Mouse (Mus musculus) kidney, embryonic 14.5 days (tissue): ENCODE data around the gene Trappc3. TPM values are rescaled to one million over a fixed set of nuclear protein-coding genes. Genes with fewer than 3 reads are reported as not detected.

Source experiments
- ATAC-seq: fragments of 200-750 bp; cut with Nextera tagmentation; 2 replicates; pipeline ENCODE4 v1.8.0; 2017; ENCODE audit warnings: moderate number of reproducible peaks, mild to moderate bottlenecking, moderate TSS enrichment, moderate library complexity; ENCODE audit not compliant: low FRiP score, low TSS enrichment
- H3K27ac ChIP-seq: fragments of 300-500 bp; sonication (generic); 2 replicates; pipeline ENCODE4 v1.5.1; 2014; ENCODE audit warnings: low read depth, mild to moderate bottlenecking, low read length, moderate library complexity, mixed read lengths
- H3K27me3 ChIP-seq: fragments of 300-500 bp; sonication (generic); 2 replicates; pipeline ENCODE4 v1.6.1; 2014; ENCODE audit warnings: mild to moderate bottlenecking, low read length; ENCODE audit not compliant: control insufficient read depth, insufficient read depth
- H3K36me3 ChIP-seq: fragments of 300-500 bp; sonication (generic); 2 replicates; pipeline ENCODE4 v1.6.1; 2014; ENCODE audit warnings: low read length, mixed read lengths; ENCODE audit not compliant: control insufficient read depth, insufficient read depth
- H3K4me1 ChIP-seq: fragments of 300-500 bp; sonication (generic); 2 replicates; pipeline ENCODE4 v1.6.1; 2014; ENCODE audit warnings: low read length, mixed read lengths; ENCODE audit not compliant: control insufficient read depth, insufficient read depth
- H3K4me2 ChIP-seq: fragments of 300-500 bp; sonication (generic); replicated peaks from 2 replicates; pipeline ENCODE4 v1.6.1; 2014; ENCODE audit warnings: low read depth, mild to moderate bottlenecking, low read length
- H3K4me3 ChIP-seq: fragments of 300-500 bp; sonication (generic); 2 replicates; pipeline ENCODE4 v1.5.1; 2014; ENCODE audit warnings: mild to moderate bottlenecking, low read length
- H3K9ac ChIP-seq: fragments of 300-500 bp; sonication (generic); 2 replicates; pipeline ENCODE4 v1.6.1; 2014; ENCODE audit warnings: low read depth, mild to moderate bottlenecking, low read length, moderate library complexity
- H3K9me3 ChIP-seq: fragments of 300-500 bp; sonication (generic); 2 replicates; pipeline ENCODE4 v1.6.1; 2016; ENCODE audit warnings: low read length; ENCODE audit not compliant: control insufficient read depth
- WGBS: fragments of 180-500 bp; shearing (Covaris S2); extraction: QIAGEN DNeasy Blood & Tissue Kit; methylation state at CpG from one replicate; pipeline ENCODE4 v1.1.7; 2014; 5-methylcytosine and 5-hydroxymethylcytosine counted together
- polyA plus RNA-seq: library from polyadenylated mRNA; unstranded; fragments of >200 nt; fragmentation: Nextera tagmentation; extraction: Ambion mirVana; gene quantifications from 2 replicates; pipeline ENCODE4 v1.2.1, GENCODE M21; 2014

The Trappc3 gene
- polyA plus RNA-seq, 1 experiment from 2014 or later: 19.7 TPM

- no peaks in the 10 kb centered on the region for H3K27me3 ChIP-seq
- no peaks in the 10 kb centered on the region for H3K4me1 ChIP-seq
- H3K36me3 ChIP-seq: peaks cover 85% of the 10 kb centered on the region
- no peak overlapping the region for H3K4me3 ChIP-seq
- H3K9me3 ChIP-seq: no peaks in the 10 kb centered on the region
- no peak overlapping the region for H3K27ac ChIP-seq
- ATAC-seq: no peak
- 95% methylated on average over 29 of the region's 29 CpGs for WGBS
- H3K4me2 ChIP-seq: no peak overlapping the region
- no peak overlapping the region for H3K9ac ChIP-seq
Measured at GRCm38 (mm10) chr4:126233676-126234308, 28.3 kb upstream of the Trappc3 start.

- Histone ChIP-seq H3K9ac (no peak overlapping the region), H3K4me1 (no peaks in the 10 kb centered on the region), H3K36me3 (peaks cover 94% of the 10 kb centered on the region), H3K27me3 (no peaks in the 10 kb centered on the region), H3K4me2 (no peak overlapping the region), H3K9me3 (no peaks in the 10 kb centered on the region), H3K4me3 (no peak overlapping the region), H3K27ac (no peak overlapping the region)
- 87% methylated on average over 18 of the region's 18 CpGs for WGBS
- ATAC-seq: no peak
Measured at GRCm38 (mm10) chr4:126234496-126235175, 27.5 kb upstream of the Trappc3 start.

- WGBS: 90% methylated on average over 10 of the region's 10 CpGs
- H3K27me3 ChIP-seq: no peaks in the 10 kb centered on the region
- ATAC-seq: no peak
Measured at GRCm38 (mm10) chr4:126235191-126235590, 26.9 kb upstream of the Trappc3 start.

DNA sequence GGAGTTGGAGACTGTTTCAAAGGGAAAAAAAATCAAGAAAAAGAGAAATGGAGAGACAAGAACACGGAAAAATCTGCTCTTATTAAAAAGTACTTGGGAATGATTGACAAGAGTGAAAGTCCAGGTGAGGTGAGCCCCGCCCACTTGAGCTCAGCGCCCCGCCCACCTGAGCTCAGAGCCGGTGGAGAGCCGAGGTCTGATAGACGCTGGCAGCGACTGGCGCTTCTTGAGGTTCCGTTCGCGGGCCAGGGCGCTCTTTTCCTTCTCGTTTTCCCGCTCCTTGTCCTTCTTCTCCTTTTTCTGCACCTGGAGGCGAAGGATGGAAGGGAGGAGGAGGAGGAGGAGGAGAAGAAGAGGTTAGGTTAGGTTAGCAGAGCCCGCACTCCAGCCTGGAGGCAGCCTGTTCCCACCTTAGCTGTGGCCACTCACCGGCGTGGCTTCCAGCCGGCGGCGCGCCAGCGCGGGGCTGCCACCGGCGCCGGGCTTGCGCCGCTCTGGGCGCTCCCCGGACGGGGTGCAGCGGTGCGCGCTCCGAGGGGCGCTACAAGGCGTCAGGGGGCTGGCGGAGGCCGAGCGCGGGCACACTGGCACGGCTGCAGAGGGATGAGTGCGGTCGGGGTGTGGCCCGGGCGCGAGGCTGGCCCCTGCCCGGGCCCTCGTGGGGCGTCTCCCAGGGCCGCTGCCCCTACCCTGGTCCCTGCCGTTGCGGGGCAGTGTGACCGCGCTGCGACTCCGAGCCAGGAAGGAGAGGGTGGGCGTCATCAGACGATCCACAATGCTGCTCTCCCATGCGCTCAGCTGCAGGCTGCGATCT is 25.5 kb upstream of the Trappc3 start:
- peak overlapping the region; percentile 23; the same call in 1 of the 2 replicates for H3K9ac ChIP-seq
- no peaks in the 10 kb centered on the region for H3K27me3 ChIP-seq
- H3K9me3 ChIP-seq: no peaks in the 10 kb centered on the region
- H3K4me3 ChIP-seq: no peak overlapping the region
- 54% methylated on average over 56 of the region's 63 CpGs for WGBS
- peak; percentile 24; the same call in 1 of the 2 replicates for ATAC-seq
- H3K27ac ChIP-seq: no peak overlapping the region
- H3K36me3 ChIP-seq: peaks cover 98% of the 10 kb centered on the region
- H3K4me1 ChIP-seq: no peaks in the 10 kb centered on the region
- H3K4me2 ChIP-seq: no peak overlapping the region

More at GRCm38 (mm10) chr4:126235191-126235590, 26.9 kb upstream of the Trappc3 start:
- no peak overlapping the region for H3K27ac ChIP-seq
- no peak overlapping the region for H3K9ac ChIP-seq
- H3K4me3 ChIP-seq: no peak overlapping the region
- H3K4me2 ChIP-seq: no peak overlapping the region
- H3K36me3 ChIP-seq: peaks cover 98% of the 10 kb centered on the region
- H3K4me1 ChIP-seq: no peaks in the 10 kb centered on the region
- H3K9me3 ChIP-seq: no peaks in the 10 kb centered on the region

- no peak for ATAC-seq
- no peaks in the 10 kb centered on the region for H3K27me3 ChIP-seq
- no peak overlapping the region for H3K9ac ChIP-seq
- H3K9me3 ChIP-seq: no peaks in the 10 kb centered on the region
- WGBS: 75% methylated on average over 5 of the region's 5 CpGs
- no peak overlapping the region for H3K27ac ChIP-seq
- H3K36me3 ChIP-seq: peaks cover 97% of the 10 kb centered on the region
- no peak overlapping the region for H3K4me3 ChIP-seq
- H3K4me1 ChIP-seq: no peaks in the 10 kb centered on the region
- H3K4me2 ChIP-seq: no peak overlapping the region
Measured at GRCm38 (mm10) chr4:126237721-126238242, 24.3 kb upstream of the Trappc3 start.

DNA sequence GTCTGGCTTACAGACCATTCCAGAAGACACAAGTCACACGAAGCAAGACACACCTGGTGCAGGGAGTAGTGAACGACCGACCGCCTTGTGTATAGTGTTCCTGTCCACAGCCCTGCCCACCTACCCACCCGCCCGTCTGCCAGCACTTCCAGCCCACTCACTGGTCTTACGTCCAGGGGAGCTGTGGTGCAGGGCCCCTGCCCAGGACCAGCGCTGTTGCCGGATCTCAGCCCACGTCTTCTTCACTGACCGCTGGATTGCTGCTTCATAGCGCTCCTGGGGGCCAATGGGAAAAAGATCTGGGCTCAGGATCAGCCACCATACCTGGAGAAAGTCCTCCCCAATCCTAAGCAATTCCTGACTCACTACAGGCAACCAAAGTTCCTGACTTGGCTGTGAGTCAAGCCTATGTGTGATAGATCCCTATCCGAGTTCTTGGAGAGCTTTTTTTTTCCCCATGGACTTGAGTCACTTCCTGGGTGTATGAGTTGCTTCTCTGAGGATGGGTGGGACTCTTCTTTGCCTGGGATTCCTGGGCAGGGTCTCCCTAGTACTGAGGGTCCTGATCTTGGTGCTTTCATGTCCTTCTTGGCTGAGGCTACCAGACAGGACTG is 22.2 kb upstream of the Trappc3 start:
- H3K27me3 ChIP-seq: no peaks in the 10 kb centered on the region
- H3K9ac ChIP-seq: no peak overlapping the region
- H3K4me3 ChIP-seq: no peak overlapping the region
- WGBS: 91% methylated on average over 13 of the region's 13 CpGs
- no peak overlapping the region for H3K27ac ChIP-seq
- no peaks in the 10 kb centered on the region for H3K4me1 ChIP-seq
- H3K4me2 ChIP-seq: no peak overlapping the region
- H3K36me3 ChIP-seq: peaks cover 76% of the 10 kb centered on the region
- no peaks in the 10 kb centered on the region for H3K9me3 ChIP-seq
- no peak for ATAC-seq

GRCm38 (mm10) chr4:126241956-126242355 is 20.2 kb upstream of the Trappc3 start:
- WGBS: 28% methylated on average over 9 of the region's 9 CpGs
- 0 out of 2 replicates have a peak overlapping the region, but pooled peaks have one; percentile 4 for H3K9ac ChIP-seq
- peak; percentile 17; the same call in 1 of the 2 replicates for ATAC-seq
- H3K27me3 ChIP-seq: no peaks in the 10 kb centered on the region
- no peak overlapping the region for H3K4me2 ChIP-seq
- no peak overlapping the region for H3K27ac ChIP-seq
- H3K4me1 ChIP-seq: no peaks in the 10 kb centered on the region
- H3K9me3 ChIP-seq: no peaks in the 10 kb centered on the region
- no peak overlapping the region for H3K4me3 ChIP-seq
- peaks cover 63% of the 10 kb centered on the region for H3K36me3 ChIP-seq

DNA sequence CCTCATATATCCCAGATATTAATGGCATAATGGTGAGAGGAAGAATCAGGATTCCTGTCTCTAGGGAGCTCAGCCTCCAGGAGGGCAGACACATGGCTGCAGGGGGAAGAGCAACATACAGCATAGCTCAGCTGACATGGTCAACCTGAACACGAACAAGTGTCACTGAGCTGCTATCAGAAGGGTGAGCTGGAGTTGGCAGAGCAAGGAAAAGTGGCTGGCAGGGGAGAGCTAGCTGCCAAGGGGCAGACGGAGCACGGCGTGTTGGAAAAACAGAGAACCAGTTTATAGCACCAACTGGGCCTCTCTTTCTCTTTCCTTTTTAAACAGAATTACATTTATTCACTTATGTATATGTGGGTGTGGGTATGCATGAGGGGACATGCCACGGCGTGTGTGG is 19.6 kb upstream of the Trappc3 start:
- Histone ChIP-seq H3K9me3 (no peaks in the 10 kb centered on the region), H3K27ac (no peak overlapping the region), H3K4me2 (no peak overlapping the region), H3K9ac (no peak overlapping the region), H3K4me1 (no peaks in the 10 kb centered on the region), H3K36me3 (peaks cover 62% of the 10 kb centered on the region), H3K27me3 (no peaks in the 10 kb centered on the region), H3K4me3 (no peak overlapping the region)
- no peak for ATAC-seq
- 82% methylated on average over 6 of the region's 6 CpGs for WGBS
